Mouse (Mus musculus) limb, embryonic 14.5 days (tissue): ENCODE results near the gene Klc3. TPM values are rescaled to one million over a fixed set of nuclear protein-coding genes. Genes with fewer than 3 reads are reported as not detected.

ENCODE experiments used
- ATAC-seq: fragments of 200-750 bp; cut with Nextera tagmentation; 2 replicates; pipeline ENCODE4 v1.8.0; 2017; ENCODE audit warnings: low read depth, moderate number of reproducible peaks, moderate TSS enrichment; ENCODE audit not compliant: low FRiP score
- DNase-seq: peaks from one replicate; pipeline ENCODE4 v3.0.0-alpha.2; 2015; ENCODE audit warnings: low spot score
- H3K27ac ChIP-seq: fragments of 300-500 bp; sonication (generic); replicated peaks from 2 replicates; pipeline ENCODE4 v1.5.1; 2014; ENCODE audit warnings: low read depth, mild to moderate bottlenecking, low read length, moderate library complexity, mixed read lengths
- H3K27me3 ChIP-seq: fragments of 300-500 bp; sonication (generic); 2 replicates; pipeline ENCODE4 v1.6.1; 2014; ENCODE audit warnings: low read length, mixed read lengths; ENCODE audit not compliant: control insufficient read depth, insufficient read depth
- H3K36me3 ChIP-seq: fragments of 300-500 bp; sonication (generic); 2 replicates; pipeline ENCODE4 v1.6.1; 2014; ENCODE audit warnings: mild to moderate bottlenecking, low read length, moderate library complexity, mixed read lengths; ENCODE audit not compliant: control insufficient read depth, insufficient read depth
- H3K4me1 ChIP-seq: fragments of 300-500 bp; sonication (generic); 2 replicates; pipeline ENCODE4 v1.6.1; 2014; ENCODE audit warnings: antibody characterized with exemption, low read length, mixed read lengths; ENCODE audit not compliant: control insufficient read depth, insufficient read depth
- H3K4me2 ChIP-seq: fragments of 300-500 bp; sonication (generic); replicated peaks from 2 replicates; pipeline ENCODE4 v1.6.1; 2014; ENCODE audit warnings: low read depth, mild to moderate bottlenecking, low read length, moderate library complexity; ENCODE audit not compliant: severe bottlenecking
- H3K4me3 ChIP-seq: fragments of 300-500 bp; sonication (generic); replicated peaks from 2 replicates; pipeline ENCODE4 v1.5.1; 2014; ENCODE audit warnings: low read length
- H3K9ac ChIP-seq: fragments of 300-500 bp; sonication (generic); 2 replicates; pipeline ENCODE4 v1.6.1; 2014; ENCODE audit warnings: mild to moderate bottlenecking, low read depth, low read length, moderate library complexity; ENCODE audit not compliant: severe bottlenecking
- H3K9me3 ChIP-seq: fragments of 300-500 bp; sonication (generic); 2 replicates; pipeline ENCODE4 v1.6.1; 2016; ENCODE audit warnings: low read length; ENCODE audit not compliant: control insufficient read depth
- POLR2A ChIP-seq: fragments of 200-500 bp; IDR thresholded peaks from 2 replicates; pipeline ENCODE4 v1.8.0; 2012; ENCODE audit warnings: inconsistent platforms, mild to moderate bottlenecking, moderate library complexity, borderline replicate concordance; ENCODE audit not compliant: insufficient read depth, insufficient read length; ENCODE audit errors: extremely low read depth
- WGBS: fragments of 180-500 bp; shearing (Covaris S2); extraction: QIAGEN DNeasy Blood & Tissue Kit; methylation state at CpG from one replicate; pipeline ENCODE4 v1.1.7; 2014; 5-methylcytosine and 5-hydroxymethylcytosine counted together
- microRNA counts: library from miRNA; unstranded; fragments of <30 nt; microRNA quantifications from one replicate; lab custom pipeline; 2016
- microRNA-seq: library from miRNA; unstranded; fragments of <30 nt; microRNA quantifications from one replicate; pipeline ENCODE4, GENCODE M21; 2016
- polyA plus RNA-seq, 2 experiments: library from polyadenylated mRNA; depleted of rRNA in 1 of 2; stranded (reverse) in 1 of 2; unstranded in 1 of 2; fragments of >200 nt; fragmentation: Nextera tagmentation in 1 of 2; extraction: Ambion mirVana in 1 of 2; gene quantifications; 2 replicates each; pipeline versions ENCODE4 v1.2.1 to v1.2.3; 2012 to 2014

Gene Klc3
- polyA plus RNA-seq, 2 experiments: 11.5 to 15.2 TPM

- H3K4me1 ChIP-seq: peaks cover 10% of the 10 kb centered on the region
- H3K36me3 ChIP-seq: peaks cover 59% of the 10 kb centered on the region
- no peak overlapping the region for H3K4me2 ChIP-seq
Measured at GRCm38 (mm10) chr7:19349188-19349915, 54.6 kb downstream of the Klc3 start.

GRCm38 (mm10) chr7:19344938-19345471 is 58.9 kb downstream of the Klc3 start:
- no peaks in the 10 kb centered on the region for H3K9me3 ChIP-seq
- peak; percentile 94 for ATAC-seq
- H3K27me3 ChIP-seq: peaks cover 7% of the 10 kb centered on the region; the same call in 1 of the 2 replicates
- WGBS: 0% methylated on average over 31 of the region's 31 CpGs
- TF ChIP-seq POLR2A: peak; percentile 56; the same call in 1 of the 2 replicates
- DNase-seq: peak; percentile 99
- H3K27ac ChIP-seq: peak overlapping the region; percentile 81
- peak overlapping the region; percentile 66 for H3K9ac ChIP-seq
- peaks cover 26% of the 10 kb centered on the region for H3K36me3 ChIP-seq
- peaks cover 23% of the 10 kb centered on the region for H3K4me1 ChIP-seq
- H3K4me3 ChIP-seq: peak overlapping the region; percentile 60
- peak overlapping the region; percentile 88 for H3K4me2 ChIP-seq

More at GRCm38 (mm10) chr7:19349188-19349915, 54.6 kb downstream of the Klc3 start:
- 87% methylated on average over 13 of the region's 13 CpGs for WGBS
- ATAC-seq: no peak
- Histone ChIP-seq H3K9ac (no peak overlapping the region), H3K9me3 (no peaks in the 10 kb centered on the region), H3K27ac (no peak overlapping the region), H3K27me3 (no peaks in the 10 kb centered on the region), H3K4me3 (no peak overlapping the region)
- no peak for TF ChIP-seq POLR2A
- DNase-seq: no peak

MicroRNA genes within 50 kb of the gene (microRNA counts, 519-probe panel; counts per million panel counts)
- not detected for microRNA mmu-miR-343 (lab: Ali Mortazavi, UCI)

Small RNA genes lying within 50 kb of the gene (microRNA-seq; reads per million reads assigned to microRNA genes)
- not detected for gene Mir343

Other genes starting within 250 kb of the Klc3 start
- 1.1 and 1.4 TPM in 2 replicates for gene Gipr, start 238.0 kb downstream of the Klc3 start, polyA plus RNA-seq (2012; rRNA removed)
- 0.32 TPM in 1 of 2 replicates, not detected in the other for gene Gipr, start 238.0 kb downstream of the Klc3 start, polyA plus RNA-seq (2014; fragmentation: Nextera tagmentation; extraction: Ambion mirVana)
- 38.5 and 49.9 TPM in 2 replicates for gene Eml2, start 227.7 kb downstream of the Klc3 start, polyA plus RNA-seq (2012; rRNA removed)
- gene Eml2, start 227.7 kb downstream of the Klc3 start, polyA plus RNA-seq (2014; fragmentation: Nextera tagmentation; extraction: Ambion mirVana): 1.5 and 3.6 TPM in 2 replicates
- 9.2 and 15.5 TPM in 2 replicates for gene Gpr4, start 191.6 kb downstream of the Klc3 start, polyA plus RNA-seq (2012; rRNA removed)
- gene Gpr4, start 191.6 kb downstream of the Klc3 start, polyA plus RNA-seq (2014; fragmentation: Nextera tagmentation; extraction: Ambion mirVana): 4.0 and 4.4 TPM in 2 replicates
- 19.6 and 23.6 TPM in 2 replicates for gene Opa3, start 175.8 kb downstream of the Klc3 start, polyA plus RNA-seq (2012; rRNA removed)
- 27.5 and 31.7 TPM in 2 replicates for gene Opa3, start 175.8 kb downstream of the Klc3 start, polyA plus RNA-seq (2014; fragmentation: Nextera tagmentation; extraction: Ambion mirVana)
- gene Vasp, start 132.3 kb downstream of the Klc3 start, polyA plus RNA-seq (2012; rRNA removed): 126 and 169 TPM in 2 replicates
- gene Vasp, start 132.3 kb downstream of the Klc3 start, polyA plus RNA-seq (2014; fragmentation: Nextera tagmentation; extraction: Ambion mirVana): 66.7 and 67.0 TPM in 2 replicates
- gene Ppm1n, start 124.0 kb downstream of the Klc3 start, polyA plus RNA-seq (2012; rRNA removed): not detected in 2 replicates
- gene Ppm1n, start 124.0 kb downstream of the Klc3 start, polyA plus RNA-seq (2014; fragmentation: Nextera tagmentation; extraction: Ambion mirVana): not detected in 2 replicates
- 44.3 and 59.4 TPM in 2 replicates for gene Rtn2, start 121.5 kb downstream of the Klc3 start, polyA plus RNA-seq (2012; rRNA removed)
- 22.5 and 30.6 TPM in 2 replicates for gene Rtn2, start 121.5 kb downstream of the Klc3 start, polyA plus RNA-seq (2014; fragmentation: Nextera tagmentation; extraction: Ambion mirVana)
- 0.69 and 0.88 TPM in 2 replicates for gene Fosb, start 94.1 kb downstream of the Klc3 start, polyA plus RNA-seq (2012; rRNA removed)
- 0.14 and 0.28 TPM in 2 replicates for gene Fosb, start 94.1 kb downstream of the Klc3 start, polyA plus RNA-seq (2014; fragmentation: Nextera tagmentation; extraction: Ambion mirVana)
- gene Ercc1, start 59.3 kb downstream of the Klc3 start, polyA plus RNA-seq (2012; rRNA removed): 72.3 and 93.5 TPM in 2 replicates
- gene Ercc1, start 59.3 kb downstream of the Klc3 start, polyA plus RNA-seq (2014; fragmentation: Nextera tagmentation; extraction: Ambion mirVana): 74.3 and 86.1 TPM in 2 replicates
- 13.7 and 19.4 TPM in 2 replicates for gene Cd3eap, start 44.6 kb downstream of the Klc3 start, polyA plus RNA-seq (2012; rRNA removed)
- 25.2 and 28.7 TPM in 2 replicates for gene Cd3eap, start 44.6 kb downstream of the Klc3 start, polyA plus RNA-seq (2014; fragmentation: Nextera tagmentation; extraction: Ambion mirVana)
- gene Ppp1r13l, start 44.4 kb downstream of the Klc3 start, polyA plus RNA-seq (2012; rRNA removed): 33.8 and 39.3 TPM in 2 replicates
- 15.3 and 16.8 TPM in 2 replicates for gene Ppp1r13l, start 44.4 kb downstream of the Klc3 start, polyA plus RNA-seq (2014; fragmentation: Nextera tagmentation; extraction: Ambion mirVana)
- gene Ercc2, start 22.1 kb downstream of the Klc3 start, polyA plus RNA-seq (2012; rRNA removed): 58.1 and 73.8 TPM in 2 replicates
- 11.3 and 12.6 TPM in 2 replicates for gene Ercc2, start 22.1 kb downstream of the Klc3 start, polyA plus RNA-seq (2014; fragmentation: Nextera tagmentation; extraction: Ambion mirVana)
- 89.9 and 125 TPM in 2 replicates for gene Ckm, start 672 bp upstream of the Klc3 start, polyA plus RNA-seq (2012; rRNA removed)
- gene Ckm, start 672 bp upstream of the Klc3 start, polyA plus RNA-seq (2014; fragmentation: Nextera tagmentation; extraction: Ambion mirVana): 35.4 and 91.5 TPM in 2 replicates
- 34.8 and 39.8 TPM in 2 replicates for gene Mark4, start 54.7 kb upstream of the Klc3 start, polyA plus RNA-seq (2012; rRNA removed)
- gene Mark4, start 54.7 kb upstream of the Klc3 start, polyA plus RNA-seq (2014; fragmentation: Nextera tagmentation; extraction: Ambion mirVana): 11.5 and 13.3 TPM in 2 replicates
- gene Exoc3l2, start 59.2 kb upstream of the Klc3 start, polyA plus RNA-seq (2012; rRNA removed): 3.5 and 4.9 TPM in 2 replicates
- gene Exoc3l2, start 59.2 kb upstream of the Klc3 start, polyA plus RNA-seq (2014; fragmentation: Nextera tagmentation; extraction: Ambion mirVana): 1.6 and 1.9 TPM in 2 replicates
- 6.2 and 8.8 TPM in 2 replicates for gene Bloc1s3, start 104.3 kb upstream of the Klc3 start, polyA plus RNA-seq (2012; rRNA removed)
- gene Bloc1s3, start 104.3 kb upstream of the Klc3 start, polyA plus RNA-seq (2014; fragmentation: Nextera tagmentation; extraction: Ambion mirVana): 1.2 and 1.3 TPM in 2 replicates
- gene Trappc6a, start 104.3 kb upstream of the Klc3 start, polyA plus RNA-seq (2012; rRNA removed): 58.0 and 71.6 TPM in 2 replicates
- gene Trappc6a, start 104.3 kb upstream of the Klc3 start, polyA plus RNA-seq (2014; fragmentation: Nextera tagmentation; extraction: Ambion mirVana): 70.2 and 79.8 TPM in 2 replicates
- gene Nkpd1, start 113.7 kb upstream of the Klc3 start, polyA plus RNA-seq (2012; rRNA removed): 0.29 and 0.36 TPM in 2 replicates
- gene Nkpd1, start 113.7 kb upstream of the Klc3 start, polyA plus RNA-seq (2014; fragmentation: Nextera tagmentation; extraction: Ambion mirVana): 0.17 and 0.22 TPM in 2 replicates
- gene Ppp1r37, start 159.0 kb upstream of the Klc3 start, polyA plus RNA-seq (2012; rRNA removed): 84.9 and 118 TPM in 2 replicates
- 5.6 and 6.4 TPM in 2 replicates for gene Ppp1r37, start 159.0 kb upstream of the Klc3 start, polyA plus RNA-seq (2014; fragmentation: Nextera tagmentation; extraction: Ambion mirVana)
- gene Zfp296, start 173.2 kb upstream of the Klc3 start, polyA plus RNA-seq (2012; rRNA removed): 2.2 and 2.7 TPM in 2 replicates
- gene Zfp296, start 173.2 kb upstream of the Klc3 start, polyA plus RNA-seq (2014; fragmentation: Nextera tagmentation; extraction: Ambion mirVana): 0.68 and 1.8 TPM in 2 replicates
- gene Gemin7, start 173.5 kb upstream of the Klc3 start, polyA plus RNA-seq (2012; rRNA removed): 70.6 and 75.8 TPM in 2 replicates
- gene Gemin7, start 173.5 kb upstream of the Klc3 start, polyA plus RNA-seq (2014; fragmentation: Nextera tagmentation; extraction: Ambion mirVana): 171 TPM in 2 replicates
- gene Clasrp, start 200.4 kb upstream of the Klc3 start, polyA plus RNA-seq (2012; rRNA removed): 174 and 235 TPM in 2 replicates
- 46.5 and 57.5 TPM in 2 replicates for gene Clasrp, start 200.4 kb upstream of the Klc3 start, polyA plus RNA-seq (2014; fragmentation: Nextera tagmentation; extraction: Ambion mirVana)
- 13.4 and 15.7 TPM in 2 replicates for gene Relb, start 225.3 kb upstream of the Klc3 start, polyA plus RNA-seq (2012; rRNA removed)
- gene Relb, start 225.3 kb upstream of the Klc3 start, polyA plus RNA-seq (2014; fragmentation: Nextera tagmentation; extraction: Ambion mirVana): 9.8 and 10.5 TPM in 2 replicates